Mouse (Mus musculus) olfactory bulb, adult 2 months (tissue): ENCODE results near the gene Ppp1r13l. TPM values are rescaled to one million over a fixed set of nuclear protein-coding genes. Genes with fewer than 3 reads are reported as not detected.

Source experiments
- H3K27ac ChIP-seq: fragments of 200-500 bp; 2 replicates; pipeline ENCODE4 v1.5.1; 2012; ENCODE audit warnings: low read depth, low read length; ENCODE audit not compliant: insufficient read depth
- H3K4me1 ChIP-seq: fragments of 200-500 bp; 2 replicates; pipeline ENCODE4 v1.6.1; 2012; ENCODE audit warnings: low read length; ENCODE audit not compliant: control insufficient read depth, insufficient read depth
- H3K4me3 ChIP-seq: fragments of 200-500 bp; 2 replicates; pipeline ENCODE4 v1.5.1; 2012; ENCODE audit warnings: mild to moderate bottlenecking, low read depth, low read length, moderate library complexity; ENCODE audit not compliant: insufficient read depth
- CTCF ChIP-seq: fragments of 200-500 bp; IDR thresholded peaks from 2 replicates; pipeline ENCODE4 v1.5.1; 2012; ENCODE audit warnings: low read depth, mild to moderate bottlenecking, low read length, moderate library complexity; ENCODE audit not compliant: insufficient read depth
- POLR2A ChIP-seq: fragments of 200-500 bp; IDR thresholded peaks from 2 replicates; pipeline ENCODE4 v1.6.1; 2012; ENCODE audit warnings: mild to moderate bottlenecking, low read depth, low read length, moderate library complexity; ENCODE audit not compliant: insufficient read depth
- WGBS: fragments of 180-500 bp; shearing (Covaris S2); methylation state at CpG from one replicate; pipeline ENCODE4 v1.1.7; 2018; 5-methylcytosine and 5-hydroxymethylcytosine counted together
- polyA plus RNA-seq: library from polyadenylated mRNA; stranded (reverse); fragments of >200 nt; gene quantifications from 2 replicates; pipeline ENCODE4 v1.2.4, GENCODE M21; 2012; ENCODE audit warnings: low replicate concordance; ENCODE audit not compliant: missing spikeins, insufficient read depth, insufficient read length

Gene Ppp1r13l
- polyA plus RNA-seq, 1 experiment, result not detected

GRCm38 (mm10) chr7:19343210-19343808 lies 16.2 kb upstream of the Ppp1r13l start:
- WGBS, result 2% methylated on average over 11 of the region's 11 CpGs
- no peak overlapping the region for H3K27ac ChIP-seq

GRCm38 (mm10) chr7:19344237-19344847 lies 15.2 kb upstream of the Ppp1r13l start, which contains the start of gene Ercc1:
Gene Ercc1 (plus strand): TSS chr7:19344778.
- peak within 1 kb of the TSS; percentile 77 for H3K4me3 ChIP-seq
- WGBS, result 21% methylated on average over 12 of the region's 12 CpGs
- TF ChIP-seq CTCF (no peak), POLR2A (no peak)
- H3K4me1 ChIP-seq, result peaks cover 21% of the 10 kb centered on the region
- peak within 1 kb of the TSS; percentile 91 for H3K27ac ChIP-seq

More at GRCm38 (mm10) chr7:19343210-19343808, 16.2 kb upstream of the Ppp1r13l start:
- TF ChIP-seq POLR2A (no peak), CTCF (peak; percentile 81; the same call in 1 of the 2 replicates)
- Histone ChIP-seq H3K4me1 (peaks cover 25% of the 10 kb centered on the region), H3K4me3 (peak overlapping the region; percentile 19; the same call in 1 of the 2 replicates)

GRCm38 (mm10) chr7:19344938-19345471 lies 14.5 kb upstream of the Ppp1r13l start:
- peak; percentile 47; the same call in 1 of the 2 replicates for TF ChIP-seq POLR2A
- no peak for TF ChIP-seq CTCF
- Histone ChIP-seq H3K4me1 (peaks cover 21% of the 10 kb centered on the region), H3K27ac (peak overlapping the region; percentile 91), H3K4me3 (peak overlapping the region; percentile 77)
- under 1% methylated on average over 31 of the region's 31 CpGs for WGBS

- Histone ChIP-seq H3K4me1 (peaks cover 7% of the 10 kb centered on the region), H3K27ac (no peak overlapping the region), H3K4me3 (no peak overlapping the region)
- 88% methylated on average over 13 of the region's 13 CpGs for whole genome bisulfite sequencing
- TF ChIP-seq CTCF, result no peak
- no peak for TF ChIP-seq POLR2A
Measured at GRCm38 (mm10) chr7:19349188-19349915, 10.2 kb upstream of the Ppp1r13l start.

DNA sequence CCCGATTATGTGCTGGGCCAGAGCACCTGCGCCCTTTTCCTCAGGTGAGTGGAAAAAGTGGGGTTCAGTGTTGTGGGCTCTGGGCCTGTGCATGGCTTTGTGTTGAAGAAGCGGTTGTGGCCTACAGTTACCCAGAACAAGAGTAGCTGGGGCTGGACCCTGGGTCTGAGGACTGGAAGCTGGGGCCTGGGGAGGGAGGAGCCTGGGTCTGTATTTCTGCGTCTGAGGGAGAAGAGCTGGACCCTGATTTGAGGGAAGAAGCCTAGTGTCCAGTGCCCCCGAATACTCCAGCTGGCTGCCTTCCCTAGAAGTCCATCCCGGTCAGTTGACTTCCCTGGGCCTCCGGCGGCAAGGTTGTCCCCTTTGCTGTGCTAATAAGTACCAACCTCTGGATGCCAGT lies 9.3 kb upstream of the Ppp1r13l start:
- TF ChIP-seq CTCF (no peak), POLR2A (no peak)
- H3K4me1 ChIP-seq, result peaks cover 5% of the 10 kb centered on the region
- H3K27ac ChIP-seq, result no peak overlapping the region
- WGBS, result 94% methylated on average over 8 of the region's 8 CpGs
- no peak overlapping the region for H3K4me3 ChIP-seq

DNA sequence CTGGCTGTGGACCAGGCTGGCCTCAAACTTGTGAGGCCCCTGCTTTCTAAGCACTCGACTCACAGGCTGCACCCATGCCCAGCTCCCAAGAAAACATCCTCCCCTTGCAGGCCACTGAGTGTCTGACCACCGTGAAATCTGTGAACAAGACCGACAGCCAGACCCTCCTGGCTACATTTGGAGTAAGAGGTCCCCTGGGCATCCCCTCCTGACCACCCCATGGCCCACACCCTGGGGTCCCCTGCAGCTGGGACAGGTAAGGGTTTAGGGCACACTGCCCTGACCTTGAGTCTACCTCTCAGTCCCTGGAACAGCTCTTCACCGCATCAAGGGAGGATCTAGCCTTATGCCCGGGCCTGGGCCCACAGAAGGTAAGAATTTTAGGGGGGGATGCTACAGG lies 4.6 kb upstream of the Ppp1r13l start:
- H3K4me3 ChIP-seq, result no peak overlapping the region
- H3K27ac ChIP-seq, result no peak overlapping the region
- WGBS, result 88% methylated on average over 5 of the region's 5 CpGs
- peaks cover 10% of the 10 kb centered on the region; the same call in 1 of the 2 replicates for H3K4me1 ChIP-seq
- TF ChIP-seq CTCF (no peak), POLR2A (no peak)

GRCm38 (mm10) chr7:19356311-19356710 lies 3.2 kb upstream of the Ppp1r13l start:
- TF ChIP-seq POLR2A, result no peak
- TF ChIP-seq CTCF, result no peak
- no peak overlapping the region for H3K4me3 ChIP-seq
- 70% methylated on average over 10 of the region's 10 CpGs for WGBS

DNA sequence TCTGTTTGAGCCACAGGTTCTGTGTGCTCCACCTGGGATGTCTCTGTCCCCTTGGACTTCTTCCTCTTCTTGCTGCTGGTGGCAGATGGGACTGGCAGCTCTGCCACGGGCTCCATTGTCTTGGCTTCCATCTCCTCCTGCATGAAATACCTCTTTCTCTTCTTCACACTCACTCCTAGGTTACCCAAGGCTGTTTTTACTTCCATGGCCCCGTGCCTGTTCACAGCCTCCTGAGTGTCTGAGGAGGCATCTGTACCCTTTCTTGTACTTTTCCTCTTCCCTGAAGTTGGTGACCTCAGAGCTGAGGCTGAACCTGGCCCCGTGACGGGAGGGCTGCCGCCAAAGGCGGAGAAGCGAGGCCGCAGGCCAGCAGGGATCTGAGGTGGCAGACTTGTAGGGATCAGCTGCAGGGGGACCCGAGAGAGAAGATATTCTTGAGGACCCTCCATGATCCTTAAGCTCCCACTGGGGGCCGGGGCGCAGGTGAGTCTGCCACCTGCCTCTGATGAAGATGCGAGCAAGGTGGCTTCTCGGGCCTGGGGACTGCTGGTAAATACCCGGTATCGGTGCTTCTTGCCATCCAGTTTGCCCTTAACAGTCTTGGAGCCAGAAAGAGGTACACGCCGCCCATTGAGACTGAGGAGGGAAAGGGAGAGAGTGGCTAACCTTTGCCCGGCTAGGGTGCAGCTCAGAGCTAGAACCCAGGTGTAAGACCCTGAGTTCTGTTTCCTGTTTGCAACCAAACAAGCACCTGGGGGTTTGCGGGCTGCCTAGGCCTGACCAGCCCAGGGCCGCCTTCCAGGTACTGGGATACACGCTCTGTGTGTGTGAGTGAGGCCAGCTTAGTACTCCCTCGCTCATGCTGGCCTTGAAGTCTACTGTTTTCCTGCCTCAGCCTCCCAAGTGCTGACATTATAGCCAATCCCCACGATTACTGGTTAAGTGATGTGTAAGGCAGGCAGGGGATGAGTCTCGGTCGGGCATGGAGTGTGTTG lies 1.9 kb upstream of the Ppp1r13l start:
- Histone ChIP-seq H3K4me3 (no peak overlapping the region), H3K4me1 (peaks cover 30% of the 10 kb centered on the region), H3K27ac (no peak overlapping the region)
- WGBS, result 90% methylated on average over 25 of the region's 25 CpGs
- TF ChIP-seq CTCF (no peak), POLR2A (no peak)

More at GRCm38 (mm10) chr7:19356311-19356710, 3.2 kb upstream of the Ppp1r13l start:
- Histone ChIP-seq H3K4me1 (peaks cover 19% of the 10 kb centered on the region), H3K27ac (no peak overlapping the region)
